Mouse (Mus musculus): Measurements from ENCODE around the gene Tor4a.

The Tor4a gene

GRCm38 (mm10) chr2:25224766-25225752 is 28.4 kb upstream of the Tor4a start:
- peak; percentile 99 for DNase-seq (ENCODE audit: low read depth)

DNA sequence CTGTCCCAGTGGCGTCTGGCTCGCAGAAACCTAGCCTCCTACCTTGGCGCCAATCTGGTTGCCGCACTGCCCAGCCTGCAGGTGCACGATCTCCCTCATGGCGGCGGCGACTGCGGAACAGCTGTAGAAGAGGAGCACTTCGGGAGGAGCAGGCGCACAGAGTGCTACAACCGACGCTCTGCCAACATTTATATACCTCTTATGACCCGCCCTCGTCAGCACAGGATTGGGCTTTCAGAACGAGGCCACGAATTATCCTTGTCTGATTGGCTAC is 27.7 kb upstream of the Tor4a start, which contains the start of gene Tubb4b:
Gene Tubb4b (minus strand): TSS at position 211 of the 274 bp plus-strand sequence.
- DNase-seq (ENCODE audit: low read depth), result no peak

DNA sequence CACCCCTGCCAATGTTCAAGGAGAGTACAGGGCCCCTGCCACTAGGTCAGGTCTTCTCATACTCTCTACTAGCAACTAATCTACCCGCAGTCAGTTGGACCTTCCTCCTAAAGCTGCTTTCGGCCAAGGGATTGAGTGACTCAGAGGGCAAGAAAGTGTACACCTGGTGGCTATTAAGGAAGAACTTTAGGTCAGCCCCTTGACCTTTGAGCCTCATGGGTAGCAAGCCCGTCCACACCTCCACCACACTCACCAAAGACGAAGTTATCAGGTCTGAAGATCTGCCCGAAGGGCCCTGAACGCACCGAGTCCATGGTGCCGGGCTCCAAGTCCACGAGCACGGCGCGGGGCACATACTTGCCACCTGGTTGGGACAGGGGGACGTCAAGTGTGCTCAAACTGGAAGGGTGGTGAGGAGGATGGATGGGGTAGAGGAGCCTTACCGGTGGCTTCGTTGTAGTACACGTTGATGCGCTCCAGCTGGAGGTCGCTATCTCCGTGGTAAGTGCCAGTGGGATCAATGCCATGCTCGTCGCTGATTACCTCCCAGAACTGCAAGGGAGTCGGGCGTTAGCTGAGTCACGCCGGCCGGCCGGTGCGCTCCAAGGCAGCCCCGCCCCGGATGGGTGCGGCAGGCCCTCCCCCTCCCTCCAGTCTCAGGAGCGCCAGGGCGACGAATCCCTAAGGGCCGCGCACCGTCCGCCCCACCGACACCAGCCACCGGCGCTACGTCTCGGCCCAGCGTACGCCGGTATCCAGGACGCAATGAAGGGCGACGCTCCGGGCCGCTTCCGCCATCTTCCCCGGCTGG is 27.2 kb upstream of the Tor4a start:
- DNase-seq (ENCODE audit: low read depth), result peak; percentile 33

- no peak for DNase-seq (ENCODE audit: low read depth)
These were observed 24.7 kb upstream of the Tor4a start for GRCm38 (mm10) chr2:25221331-25221772.

GRCm38 (mm10) chr2:25218445-25218844 is 21.8 kb upstream of the Tor4a start, which contains the start of gene Fam166a:
Gene Fam166a, plus strand, starts transcription at chr2:25218745.
- no peak for DNase-seq (ENCODE audit: low read depth)

DNA sequence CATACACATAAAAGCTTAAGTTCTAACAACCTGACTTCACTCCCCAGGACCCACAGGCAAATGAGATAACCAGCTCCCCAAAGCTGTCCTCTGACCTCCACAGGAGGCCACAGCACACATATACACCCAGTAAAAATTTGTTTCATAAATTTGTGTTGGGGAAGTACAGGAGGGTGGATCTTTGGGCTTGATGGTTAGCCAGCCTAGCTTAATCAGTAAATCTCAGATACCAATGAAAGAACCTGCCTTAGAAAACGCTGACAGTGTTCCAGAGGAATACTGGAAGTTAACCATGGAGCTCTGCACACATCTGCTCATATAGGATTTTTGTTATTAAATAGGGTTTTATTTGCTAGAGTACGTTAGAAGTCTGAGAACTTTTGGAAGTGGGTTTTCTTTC is 21.0 kb upstream of the Tor4a start:
- DNase-seq (ENCODE audit: low read depth), result no peak

GRCm38 (mm10) chr2:25214444-25214843 is 17.8 kb upstream of the Tor4a start, which contains the start of gene Stpg3:
Gene Stpg3, minus strand, starts transcription at chr2:25214637.
- no peak for DNase-seq (ENCODE audit: low read depth)

GRCm38 (mm10) chr2:25213266-25213865 is 16.7 kb upstream of the Tor4a start:
- no peak for DNase-seq (ENCODE audit: low read depth)

- DNase-seq (ENCODE audit: low read depth), result peak; percentile 83
These were observed 14.5 kb upstream of the Tor4a start, which contains the start of gene Nelfb for GRCm38 (mm10) chr2:25211121-25211670. Gene Nelfb, minus strand, starts transcription at chr2:25211489.

DNA sequence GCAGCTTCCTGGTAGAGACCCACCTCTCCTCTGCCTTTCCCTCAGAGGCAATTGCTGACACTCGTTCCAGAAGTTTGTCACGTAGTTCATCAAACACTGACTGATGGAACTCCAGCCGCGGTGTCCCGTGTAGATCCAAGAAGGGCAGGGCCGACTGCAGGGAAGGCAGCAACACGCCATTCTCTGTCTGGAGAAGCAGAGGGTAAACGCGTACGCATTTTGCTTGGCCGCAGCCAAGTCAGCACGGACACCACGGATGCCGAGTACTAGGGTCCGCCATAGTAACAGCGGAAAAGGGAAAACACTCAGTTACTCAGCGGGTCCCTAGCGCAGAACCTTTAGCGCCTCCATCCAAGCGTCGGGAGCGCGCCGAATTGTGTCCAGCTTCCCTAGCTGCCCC is 14.0 kb upstream of the Tor4a start:
- DNase-seq (ENCODE audit: low read depth), result no peak

GRCm38 (mm10) chr2:25207593-25207992 is 10.9 kb upstream of the Tor4a start:
- no peak for DNase-seq (ENCODE audit: low read depth)

GRCm38 (mm10) chr2:25203631-25204214 is 7.0 kb upstream of the Tor4a start:
- no peak for DNase-seq (ENCODE audit: low read depth)

DNA sequence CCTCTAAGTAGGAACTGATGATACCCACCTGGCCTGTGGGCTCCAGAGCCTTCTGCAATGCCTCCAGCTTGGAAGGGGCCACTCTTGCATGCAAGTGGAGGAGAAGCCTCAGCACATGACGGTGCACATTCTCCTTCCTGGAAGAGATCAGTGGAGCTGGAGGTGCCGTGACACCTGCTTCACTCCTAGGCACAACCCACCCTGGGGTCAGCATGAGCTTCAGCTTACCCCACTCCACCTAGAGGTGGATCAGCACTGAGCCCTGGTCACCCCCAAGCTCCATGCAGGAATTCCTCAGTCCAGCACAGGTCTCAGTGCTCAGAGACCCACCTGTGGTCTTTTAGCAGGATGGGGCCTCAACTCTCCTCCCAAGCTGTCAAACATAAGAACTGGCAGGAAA is 3.9 kb upstream of the Tor4a start:
- no peak for DNase-seq (ENCODE audit: low read depth)

DNA sequence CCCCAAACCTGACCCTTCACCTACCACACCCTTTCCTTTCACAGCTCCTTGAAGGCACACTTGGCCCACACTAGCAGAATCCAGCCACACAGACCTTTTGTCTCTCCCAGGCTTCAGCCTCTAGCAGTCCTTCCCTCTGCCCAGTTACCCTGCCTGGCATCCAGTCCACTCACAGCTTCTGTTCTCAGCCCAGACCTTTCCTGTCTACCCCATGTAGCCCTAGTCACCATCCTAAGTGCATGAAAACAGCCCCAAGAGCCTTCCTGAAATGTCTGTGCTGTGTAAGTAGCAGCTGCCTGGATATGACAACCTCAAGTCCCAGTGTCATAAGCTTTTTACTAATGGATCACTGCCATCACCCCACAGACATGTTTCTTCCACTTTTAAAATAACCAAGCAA is 1.3 kb upstream of the Tor4a start:
- DNase-seq (ENCODE audit: low read depth), result no peak

DNA sequence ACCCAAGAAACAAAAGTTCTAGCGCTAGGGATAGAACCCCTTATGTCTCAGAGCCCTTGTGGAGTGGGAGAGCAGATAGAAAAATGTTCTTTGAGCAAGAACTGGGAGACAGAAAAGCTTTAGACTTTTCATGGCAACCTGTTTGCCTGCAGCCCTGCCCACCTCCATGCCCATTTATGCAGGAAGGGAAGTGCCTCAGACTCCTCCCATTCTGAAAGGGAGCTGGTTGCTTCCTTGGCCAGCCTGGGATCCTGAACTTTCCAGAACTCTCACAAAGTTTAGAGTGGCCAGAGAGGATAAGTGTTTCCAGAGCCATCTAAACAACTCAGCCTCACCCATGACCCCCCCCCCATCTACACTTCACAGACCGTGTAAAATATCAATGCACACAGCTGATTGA is 505 bp upstream of the Tor4a start:
- no peak for DNase-seq (ENCODE audit: low read depth)

DNA sequence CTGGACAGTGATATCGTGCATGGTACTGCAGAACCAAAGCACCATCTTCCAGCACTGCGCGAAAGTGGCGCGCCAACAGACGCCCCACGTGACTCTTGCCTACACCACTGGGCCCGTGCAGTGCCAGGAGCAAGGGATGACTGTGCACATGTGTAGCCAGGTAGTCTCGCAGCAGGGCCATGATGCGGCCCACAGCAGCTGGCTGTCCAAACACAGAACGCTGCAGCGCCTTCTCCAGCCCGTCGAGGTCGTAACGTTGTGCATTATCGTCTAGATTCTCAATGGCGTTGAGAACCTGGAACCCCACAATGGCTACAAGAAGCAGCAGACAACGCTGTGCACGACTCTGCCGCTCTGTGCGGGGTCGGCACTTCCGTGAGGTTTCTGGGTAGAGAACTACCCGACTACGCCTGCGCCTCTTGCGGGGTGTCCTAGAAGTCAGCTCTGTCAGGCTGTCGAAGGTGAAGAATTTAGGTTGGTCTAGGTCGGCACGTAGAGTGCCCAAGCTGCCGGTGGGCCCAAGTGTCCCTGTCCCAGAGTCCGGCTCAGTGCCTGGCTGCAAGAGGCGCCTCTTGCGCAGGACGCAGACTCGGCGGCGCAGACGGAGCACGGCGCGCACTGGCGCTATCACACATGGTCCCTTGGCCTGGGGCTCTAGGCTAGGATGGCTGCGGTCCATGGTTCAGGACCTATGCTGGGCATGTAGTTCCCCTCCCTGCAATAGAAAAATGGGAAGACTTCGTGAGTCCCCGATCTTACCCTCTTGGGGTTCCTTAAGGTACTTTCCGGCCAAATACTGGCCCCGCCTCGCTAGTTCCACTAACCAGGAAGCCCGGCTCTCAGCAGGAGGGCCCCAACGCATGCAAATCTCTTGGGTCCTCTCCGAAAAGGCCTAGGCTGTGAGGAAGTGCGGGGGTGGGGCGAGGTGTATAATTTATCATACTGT is 1.2 kb downstream of the Tor4a start:
- DNase-seq (ENCODE audit: low read depth), result no peak

- no peak for DNase-seq (ENCODE audit: low read depth)
These were observed 2.1 kb downstream of the Tor4a start for GRCm38 (mm10) chr2:25194486-25195171.

GRCm38 (mm10) chr2:25194006-25194405 is 2.7 kb downstream of the Tor4a start:
- DNase-seq (ENCODE audit: low read depth), result no peak

GRCm38 (mm10) chr2:25193330-25193770 is 3.3 kb downstream of the Tor4a start:
- DNase-seq (ENCODE audit: low read depth), result peak; percentile 87

DNA sequence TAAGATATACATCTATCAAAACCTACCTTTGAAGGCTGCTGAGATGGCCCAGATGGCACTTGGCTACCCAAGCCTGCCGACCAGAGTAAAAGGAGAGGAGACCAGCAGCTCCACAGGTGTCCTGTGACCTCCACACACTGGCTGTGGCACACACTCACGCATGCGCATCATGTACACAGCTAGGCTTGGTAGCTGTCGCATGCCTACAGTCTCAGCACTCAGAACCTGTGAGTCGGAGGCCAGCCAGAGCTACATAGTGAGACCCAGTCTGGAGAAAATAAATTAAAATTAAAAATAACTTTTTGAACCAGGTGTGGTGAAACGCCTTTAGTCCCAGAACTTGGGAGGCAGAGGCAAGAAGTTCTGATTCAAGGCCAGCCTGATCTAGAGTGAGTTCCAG is 8.8 kb downstream of the Tor4a start:
- no peak for DNase-seq (ENCODE audit: low read depth)

Measured in fibroblast of lung, adult 2 months (primary cell).